Mouse (Mus musculus) cerebellum, postnatal 25 days (tissue): ENCODE measurements around the gene Lenep.
A peak's percentile ranks its signal among the peaks of the same experiment; 100 is the strongest.
"Not testable (repeated sequence)": the region's sequence is repeated elsewhere in the genome, so short reads cannot be mapped to it uniquely, and the experiment has no call there.

ENCODE experiments used
- DNase-seq, 2 experiments: peaks; one replicate each; pipeline ENCODE4 v3.0.0; 2021; ENCODE audit warnings: mixed read lengths in 2 of 2

The Lenep gene

GRCm38 (mm10) chr3:89402693-89403092 lies at the start of gene Lenep:
Gene Lenep, minus strand, starts transcription at chr3:89402793.
- no peak for DNase-seq

DNA sequence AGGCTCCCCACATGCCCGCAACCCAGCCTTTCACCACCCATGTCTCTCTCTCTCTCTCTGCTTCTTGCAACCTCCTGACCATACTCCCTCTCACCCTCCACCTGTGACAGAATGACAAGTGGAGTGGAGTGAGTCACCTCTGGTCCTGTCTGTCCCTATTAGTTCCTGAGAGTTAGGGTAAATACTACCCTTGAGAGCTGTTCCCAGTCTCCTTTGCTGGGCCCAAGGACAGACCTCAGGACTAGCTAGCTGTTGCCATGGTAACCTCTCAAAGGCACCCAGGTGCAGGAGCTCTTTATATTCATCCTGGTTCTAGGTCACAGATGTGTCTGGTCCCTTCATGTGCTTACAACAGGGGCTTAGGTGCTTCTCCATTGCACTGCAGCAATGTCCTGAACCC lies 49.3 kb upstream of the Lenep start:
- DNase-seq, result no peak

- DNase-seq, result peak; percentile 83 to 88
Measured at GRCm38 (mm10) chr3:89449541-89449940, 46.9 kb upstream of the Lenep start.

DNA sequence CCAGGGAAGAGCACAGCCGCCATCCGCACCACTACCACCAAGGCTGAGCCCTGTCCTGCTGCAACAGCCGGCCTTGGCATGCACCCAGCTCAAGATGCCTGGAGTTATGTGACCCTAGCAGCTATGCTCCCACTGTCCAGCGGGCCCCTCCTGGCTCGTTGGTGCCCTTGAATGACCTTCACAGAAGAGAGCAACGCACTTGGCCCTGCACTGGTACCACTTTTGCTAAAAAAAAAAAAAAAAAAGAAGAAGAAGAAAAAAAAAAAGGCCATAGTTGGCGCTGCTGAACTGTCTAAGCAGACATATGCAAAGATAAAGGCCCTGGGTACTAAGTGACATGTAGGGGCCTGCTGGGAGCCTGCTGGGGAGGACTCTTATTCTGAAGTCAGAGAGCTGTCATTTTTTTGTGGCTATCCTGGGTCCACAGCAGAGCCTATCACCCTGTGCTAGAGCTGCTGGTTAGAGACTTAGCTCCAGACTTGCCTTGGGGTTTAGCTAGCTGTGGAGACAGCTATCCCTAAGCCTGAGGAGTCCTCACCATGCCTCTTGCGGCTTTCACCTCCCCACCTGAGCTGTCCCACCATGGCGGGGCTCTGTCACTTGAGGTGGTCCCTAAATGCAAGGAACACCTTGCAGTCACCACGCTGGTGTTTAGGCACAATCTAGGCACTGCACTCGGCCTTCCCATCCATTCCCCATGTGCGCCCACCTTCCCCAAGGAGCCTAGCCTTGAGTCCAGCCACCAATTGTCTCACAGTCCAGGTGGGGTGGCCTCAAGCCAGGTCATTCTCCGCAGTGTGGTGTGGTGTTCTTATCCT lies 46.3 kb upstream of the Lenep start:
- peak; percentile 26 to 62 for DNase-seq

GRCm38 (mm10) chr3:89440691-89441090 lies 38.1 kb upstream of the Lenep start:
- no peak for DNase-seq

GRCm38 (mm10) chr3:89437269-89437668 lies 34.7 kb upstream of the Lenep start:
- DNase-seq, result no peak

- no peak for DNase-seq
Measured at GRCm38 (mm10) chr3:89436176-89437113, 33.9 kb upstream of the Lenep start, which contains the start of gene Pbxip1. Gene Pbxip1, plus strand, starts transcription at chr3:89436706.

DNA sequence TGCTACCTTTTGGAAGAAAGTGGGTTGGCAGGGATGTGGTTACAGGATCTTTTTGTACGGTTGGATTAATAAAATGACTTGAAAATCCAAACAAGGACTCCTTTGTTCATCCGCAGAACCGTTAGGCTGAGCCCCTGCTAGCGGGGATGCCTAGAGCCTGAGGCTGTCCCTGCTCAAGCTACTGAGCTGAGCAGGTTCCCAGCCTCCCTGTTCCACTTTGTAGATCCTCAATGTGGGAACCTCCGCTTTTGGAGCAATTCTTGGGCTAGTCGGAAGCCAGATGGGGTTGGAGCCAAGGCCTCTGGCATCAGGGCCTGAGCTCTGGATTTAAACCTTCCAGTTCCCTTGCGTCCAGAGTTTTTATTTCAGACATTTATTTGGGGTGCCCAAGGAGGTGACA lies 32.4 kb upstream of the Lenep start:
- DNase-seq, result no peak

GRCm38 (mm10) chr3:89434532-89434931 lies 31.9 kb upstream of the Lenep start:
- DNase-seq, result no peak

DNA sequence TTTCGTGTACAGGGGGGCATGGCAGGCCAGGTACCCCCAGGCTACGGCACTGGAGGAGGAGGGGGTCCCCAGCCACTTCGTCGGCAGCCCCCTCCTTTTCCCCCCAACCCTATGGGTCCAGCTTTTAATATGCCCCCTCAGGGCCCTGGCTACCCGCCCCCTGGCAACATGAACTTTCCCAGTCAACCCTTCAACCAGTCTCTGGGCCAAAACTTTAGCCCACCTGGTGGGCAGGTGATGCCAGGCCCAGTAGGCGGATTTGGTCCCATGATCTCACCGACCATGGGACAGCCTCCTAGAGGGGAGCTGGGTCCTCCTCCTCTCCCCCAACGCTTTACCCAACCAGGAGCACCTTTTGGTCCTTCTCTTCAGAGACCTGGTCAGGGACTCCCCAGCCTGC lies 30.0 kb upstream of the Lenep start:
- no peak for DNase-seq

DNA sequence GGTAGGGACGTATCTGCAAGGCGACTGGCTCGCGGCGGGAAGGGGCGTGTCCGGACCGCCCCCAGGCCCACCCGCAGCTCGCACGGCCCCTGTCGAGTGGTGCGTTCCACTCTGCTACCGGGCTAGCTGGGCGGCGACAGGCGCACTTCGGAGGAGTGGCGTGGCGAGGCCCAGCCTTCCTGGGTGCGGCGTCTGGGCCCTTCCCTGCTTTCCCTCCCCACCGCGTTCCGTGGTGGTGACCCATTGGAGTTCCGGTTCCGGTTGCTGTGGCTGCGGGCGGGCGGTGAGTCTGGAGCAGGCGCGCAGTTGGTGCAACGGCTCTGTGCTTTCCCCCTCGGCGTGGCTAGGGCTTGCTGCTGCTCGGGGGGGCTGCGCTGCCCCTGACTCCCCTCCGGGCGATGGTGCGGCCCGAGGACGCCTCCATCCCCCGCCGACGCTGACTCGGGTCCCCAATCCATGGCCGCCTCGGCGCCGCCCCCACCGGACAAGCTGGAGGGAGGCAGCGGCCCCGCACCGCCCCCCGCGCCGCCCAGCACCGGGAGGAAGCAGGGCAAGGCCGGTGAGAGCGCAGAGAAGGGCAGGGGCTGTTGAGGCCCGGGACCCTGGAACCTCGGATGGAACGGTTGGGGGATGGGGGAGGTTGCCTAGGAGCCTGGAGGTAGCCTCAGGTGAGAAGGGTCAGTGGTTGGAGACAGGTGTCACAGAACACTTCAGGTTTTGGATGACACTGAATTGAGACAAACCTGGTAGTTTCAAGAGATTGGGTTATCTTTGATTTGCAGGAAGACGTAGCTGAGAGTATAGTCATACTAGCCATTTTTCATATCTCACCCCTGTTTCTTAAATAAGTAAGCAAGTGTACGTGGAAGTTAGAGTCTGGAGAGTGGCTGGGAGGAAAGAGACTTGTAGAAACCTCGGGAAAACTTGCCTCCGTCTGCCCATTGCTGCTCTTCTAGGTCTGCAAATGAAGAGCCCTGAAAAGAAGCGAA lies 27.9 kb upstream of the Lenep start, which contains the start of gene Pygo2:
Gene Pygo2 (plus strand): TSS at position 44 of the 989 bp plus-strand sequence.
- DNase-seq, result peak; percentile 92 to 95

- DNase-seq, result not testable (repeated sequence)
Measured at GRCm38 (mm10) chr3:89429021-89429420, 26.4 kb upstream of the Lenep start.

GRCm38 (mm10) chr3:89425876-89426275 lies 23.3 kb upstream of the Lenep start:
- DNase-seq, result no peak

DNA sequence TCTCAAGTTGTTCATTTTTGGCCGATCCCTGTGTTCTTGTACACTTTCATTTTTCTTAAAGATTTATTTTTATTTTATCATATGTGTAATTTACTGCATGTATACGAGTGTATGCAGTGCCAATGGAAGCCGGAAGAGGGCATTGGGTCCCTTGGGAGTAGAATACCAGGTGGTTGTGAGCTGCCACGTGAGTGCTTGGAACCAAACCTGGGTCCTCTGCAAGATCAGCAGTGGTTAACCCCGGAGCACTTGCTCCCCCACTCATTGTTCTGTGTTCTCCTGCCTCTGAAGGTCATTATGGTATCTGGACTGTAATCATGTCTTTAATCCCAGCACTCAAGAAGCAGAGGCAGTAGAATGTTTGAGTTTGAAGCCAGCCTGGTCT lies 22.5 kb upstream of the Lenep start:
- DNase-seq, result no peak

- DNase-seq, result no peak
Measured at GRCm38 (mm10) chr3:89424416-89425140, 22.0 kb upstream of the Lenep start.

DNA sequence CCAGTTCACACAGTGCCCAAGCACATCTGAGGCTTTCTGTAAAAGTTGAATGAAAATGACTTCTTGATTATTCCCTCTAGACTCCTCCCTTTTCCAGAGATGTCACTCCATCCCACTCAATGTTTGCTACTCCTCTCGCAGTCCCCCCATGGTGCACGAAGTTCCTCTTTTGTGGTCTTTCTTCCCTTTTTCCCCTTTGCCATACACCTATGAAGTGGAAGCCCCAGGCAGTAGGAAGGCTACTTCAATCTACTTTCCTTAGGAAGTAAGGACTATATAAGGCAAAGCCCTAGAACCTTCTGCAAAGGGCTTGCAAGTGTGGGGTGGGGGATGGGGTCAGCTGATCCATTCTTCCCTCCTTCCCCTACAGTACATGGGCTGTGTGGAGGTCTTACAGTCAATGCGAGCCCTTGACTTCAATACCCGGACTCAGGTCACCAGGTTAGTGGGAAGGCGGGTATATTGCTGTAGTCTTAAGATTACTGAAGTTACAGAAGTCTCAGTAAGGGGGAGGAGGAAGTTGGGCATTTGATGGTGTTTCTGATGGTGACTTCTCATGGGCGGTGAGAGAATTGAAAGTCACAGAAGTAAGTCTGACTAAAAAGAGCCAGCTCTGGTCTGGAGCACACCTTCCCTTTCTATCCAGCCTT lies 20.1 kb upstream of the Lenep start:
- DNase-seq, result no peak

DNA sequence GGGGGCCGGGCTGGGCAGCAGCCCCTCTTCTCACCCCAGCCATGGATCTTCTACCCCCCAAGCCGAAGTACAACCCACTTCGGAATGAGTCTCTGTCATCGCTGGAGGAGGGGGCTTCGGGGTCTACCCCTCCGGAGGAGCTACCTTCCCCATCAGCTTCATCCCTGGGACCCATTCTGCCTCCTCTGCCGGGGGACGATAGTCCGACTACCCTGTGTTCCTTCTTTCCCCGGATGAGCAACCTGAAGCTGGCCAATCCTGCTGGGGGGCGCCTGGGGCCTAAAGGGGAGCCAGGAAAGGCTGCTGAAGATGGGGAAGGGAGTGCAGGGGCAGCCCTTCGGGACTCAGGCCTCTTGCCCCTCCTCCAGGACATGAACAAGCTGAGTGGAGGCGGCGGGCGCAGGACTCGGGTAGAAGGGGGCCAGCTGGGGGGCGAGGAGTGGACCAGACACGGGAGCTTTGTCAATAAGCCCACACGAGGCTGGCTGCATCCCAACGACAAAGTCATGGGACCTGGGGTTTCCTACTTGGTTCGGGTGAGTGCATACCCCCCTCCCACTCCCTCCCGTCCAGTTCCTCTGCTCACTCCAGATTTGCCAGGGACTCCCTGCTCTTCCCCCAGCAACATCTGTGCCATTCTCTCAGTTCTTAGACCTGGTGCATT lies 19.3 kb upstream of the Lenep start:
- DNase-seq, result peak in 1 of 2 experiments; percentile 26

DNA sequence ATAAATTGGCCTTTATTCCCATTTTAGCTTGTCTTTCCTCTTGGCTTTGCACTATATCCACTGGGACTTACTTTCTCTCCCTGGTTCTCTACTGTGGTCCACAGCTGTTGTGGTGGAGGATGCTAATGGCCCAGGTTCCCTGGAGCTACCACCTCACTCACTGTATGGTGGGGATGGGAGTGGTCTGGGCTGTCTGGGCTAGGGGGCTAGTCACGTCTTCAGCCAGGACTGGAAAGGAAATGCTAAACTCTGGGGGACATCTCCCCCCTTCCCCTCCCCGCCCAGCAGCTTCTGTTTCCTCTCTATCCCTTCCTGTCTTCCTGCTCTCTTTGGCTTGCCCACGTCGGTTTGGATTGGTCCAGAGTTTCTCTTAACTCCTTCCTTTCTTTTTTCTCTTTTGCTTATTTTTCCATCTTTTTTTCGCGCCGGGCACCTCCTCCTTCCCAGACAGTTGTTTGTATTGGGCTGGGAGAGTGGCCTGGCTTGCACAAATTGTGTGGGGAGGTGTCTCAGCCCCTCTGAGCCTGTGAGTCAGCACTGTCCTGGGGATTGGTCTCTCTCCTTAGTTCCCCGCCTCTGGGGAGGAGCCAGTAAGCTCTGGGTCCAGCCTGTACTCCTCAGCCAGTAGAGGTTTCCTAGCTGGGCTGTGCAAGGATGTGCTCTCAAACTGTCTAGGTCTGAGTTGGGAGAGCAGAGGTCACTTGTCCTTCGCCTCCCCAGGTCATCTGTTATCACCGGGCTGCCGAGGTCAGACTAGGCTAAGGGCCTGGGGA lies 18.6 kb upstream of the Lenep start:
- peak; percentile 56 to 73 for DNase-seq

- no peak for DNase-seq
Measured at GRCm38 (mm10) chr3:89420421-89420820, 17.8 kb upstream of the Lenep start.

GRCm38 (mm10) chr3:89419981-89420380 lies 17.4 kb upstream of the Lenep start:
- no peak for DNase-seq
